Mouse (Mus musculus): ENCODE measurements around the gene Nkx3-2.

Nkx3-2 gene

DNA sequence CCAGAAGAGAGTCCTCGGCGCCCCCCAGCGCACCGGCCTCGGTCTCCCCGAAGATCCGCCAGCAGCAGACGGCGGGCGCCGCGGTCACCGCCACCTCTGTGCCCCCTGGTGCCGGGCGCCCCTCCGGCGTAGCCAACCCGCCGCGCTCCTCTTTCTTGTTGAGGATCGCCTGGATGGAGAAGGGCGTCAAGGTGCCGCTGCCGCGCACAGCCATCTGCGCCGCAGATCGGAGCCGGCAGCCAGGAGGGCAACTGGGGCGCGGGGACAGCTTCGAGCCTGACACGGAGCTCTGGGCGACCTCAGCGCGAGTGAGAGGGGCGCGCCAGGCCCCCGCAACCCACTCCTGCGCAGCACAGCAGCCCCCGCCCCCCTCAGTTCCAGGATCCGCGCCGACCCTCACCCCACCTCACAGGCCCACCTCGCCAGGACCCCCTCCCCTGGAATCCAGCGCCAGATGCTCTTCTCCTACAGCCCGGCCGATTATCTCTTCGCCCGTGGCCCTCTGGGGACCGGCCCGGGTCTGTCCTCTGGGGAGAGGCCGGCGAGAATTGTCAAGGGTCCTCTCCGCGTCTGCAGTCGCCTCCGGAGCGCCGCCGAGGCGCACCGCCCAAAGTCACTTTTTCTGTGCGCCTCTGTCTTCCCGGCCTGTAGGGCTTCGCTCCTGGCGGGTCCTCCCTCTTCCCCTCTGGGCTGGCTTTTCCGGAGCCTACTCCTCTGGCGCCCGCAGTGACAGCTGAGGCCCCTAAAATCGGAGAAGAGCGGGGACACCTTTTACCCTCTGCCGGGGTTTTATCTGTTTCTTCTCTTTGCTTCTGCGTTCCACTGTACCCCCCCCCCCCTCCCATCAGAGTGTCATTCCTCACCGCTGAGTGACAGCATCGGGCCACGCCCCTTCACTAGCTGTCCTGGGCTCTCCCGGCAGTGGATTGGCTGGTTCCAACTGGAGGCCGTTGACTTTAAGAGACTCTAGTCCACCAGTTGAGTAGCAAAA lies at the start of gene Nkx3-2:
TSS of gene Nkx3-2 (minus strand) at position 771 of the 991 bp plus-strand sequence.
- Histone ChIP-seq H3K36me3 (ENCODE audit: control insufficient read depth, insufficient read depth, low read length, poor library complexity, severe bottlenecking) (no peaks in the 10 kb centered on the region), H3K27me3 (ENCODE audit: control insufficient read depth, insufficient read depth, low read length, poor library complexity, severe bottlenecking) (peaks cover 4% of the 10 kb centered on the region; the same call in 1 of the 2 replicates)
- peak; percentile 11 for DNase-seq (ENCODE audit: low read depth, low spot score)

GRCm38 (mm10) chr5:41812516-41812915 lies 48.2 kb upstream of the Nkx3-2 start:
- Histone ChIP-seq H3K27me3 (ENCODE audit: control insufficient read depth, insufficient read depth, low read length, poor library complexity, severe bottlenecking) (no peaks in the 10 kb centered on the region), H3K36me3 (ENCODE audit: control insufficient read depth, insufficient read depth, low read length, poor library complexity, severe bottlenecking) (peaks cover 9% of the 10 kb centered on the region)
- DNase-seq (ENCODE audit: low read depth, low spot score), result no peak

DNA sequence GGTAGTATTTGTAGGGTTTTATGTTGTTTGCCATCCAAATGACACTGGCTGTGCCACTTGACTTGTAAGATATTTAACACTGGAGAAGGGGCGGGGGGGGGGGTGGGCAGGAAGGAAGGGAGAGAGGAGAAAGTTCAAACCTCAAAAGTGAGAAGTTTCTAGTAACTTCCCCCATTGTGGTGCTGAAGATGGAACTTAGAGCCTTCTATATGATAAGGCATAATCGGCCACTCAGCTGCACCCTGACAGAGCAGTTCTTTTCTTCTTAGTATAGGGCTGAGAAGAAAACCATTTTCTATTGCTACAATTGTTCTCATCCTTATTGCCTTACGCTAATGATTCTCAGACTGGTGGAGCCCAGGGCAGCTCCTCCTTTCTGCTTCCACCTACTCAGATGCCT lies 47.0 kb upstream of the Nkx3-2 start:
- DNase-seq (ENCODE audit: low read depth, low spot score), result no peak
- Histone ChIP-seq H3K27me3 (ENCODE audit: control insufficient read depth, insufficient read depth, low read length, poor library complexity, severe bottlenecking) (no peaks in the 10 kb centered on the region), H3K36me3 (ENCODE audit: control insufficient read depth, insufficient read depth, low read length, poor library complexity, severe bottlenecking) (peaks cover 11% of the 10 kb centered on the region)

GRCm38 (mm10) chr5:41807383-41807782 lies 43.1 kb upstream of the Nkx3-2 start:
- Histone ChIP-seq H3K27me3 (ENCODE audit: control insufficient read depth, insufficient read depth, low read length, poor library complexity, severe bottlenecking) (no peaks in the 10 kb centered on the region), H3K36me3 (ENCODE audit: control insufficient read depth, insufficient read depth, low read length, poor library complexity, severe bottlenecking) (peaks cover 17% of the 10 kb centered on the region)
- DNase-seq (ENCODE audit: low read depth, low spot score), result no peak

GRCm38 (mm10) chr5:41806176-41806575 lies 41.9 kb upstream of the Nkx3-2 start:
- DNase-seq (ENCODE audit: low read depth, low spot score), result no peak
- Histone ChIP-seq H3K36me3 (ENCODE audit: control insufficient read depth, insufficient read depth, low read length, poor library complexity, severe bottlenecking) (peaks cover 11% of the 10 kb centered on the region; the same call in 1 of the 2 replicates), H3K27me3 (ENCODE audit: control insufficient read depth, insufficient read depth, low read length, poor library complexity, severe bottlenecking) (no peaks in the 10 kb centered on the region)

- Histone ChIP-seq H3K36me3 (ENCODE audit: control insufficient read depth, insufficient read depth, low read length, poor library complexity, severe bottlenecking) (peaks cover 10% of the 10 kb centered on the region; the same call in 1 of the 2 replicates), H3K27me3 (ENCODE audit: control insufficient read depth, insufficient read depth, low read length, poor library complexity, severe bottlenecking) (no peaks in the 10 kb centered on the region)
- DNase-seq (ENCODE audit: low read depth, low spot score), result no peak
Observed at GRCm38 (mm10) chr5:41805085-41805484, 40.8 kb upstream of the Nkx3-2 start.

DNA sequence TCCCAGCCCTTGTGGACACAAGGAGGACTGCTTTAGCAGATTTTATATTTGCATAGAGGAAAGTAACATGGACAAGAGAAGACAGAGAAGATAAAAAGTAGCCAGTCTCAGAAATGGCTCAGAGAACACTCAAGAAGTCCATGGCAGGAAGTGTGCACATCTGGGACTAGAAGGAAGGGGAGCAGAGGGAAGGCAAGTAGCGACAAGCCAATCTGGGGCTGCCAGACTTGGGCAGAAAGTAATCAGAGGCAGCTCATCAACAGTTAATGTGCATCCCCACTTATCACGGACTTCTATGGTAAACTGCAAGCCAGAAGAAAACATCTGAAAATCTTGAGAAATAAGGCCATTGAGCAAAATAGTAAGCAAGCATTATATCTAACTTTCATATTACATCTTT lies 40.3 kb upstream of the Nkx3-2 start:
- H3K27me3 ChIP-seq (ENCODE audit: control insufficient read depth, insufficient read depth, low read length, poor library complexity, severe bottlenecking), result no peaks in the 10 kb centered on the region
- no peak for DNase-seq (ENCODE audit: low read depth, low spot score)
- peaks cover 10% of the 10 kb centered on the region; the same call in 1 of the 2 replicates for H3K36me3 ChIP-seq (ENCODE audit: control insufficient read depth, insufficient read depth, low read length, poor library complexity, severe bottlenecking)

DNA sequence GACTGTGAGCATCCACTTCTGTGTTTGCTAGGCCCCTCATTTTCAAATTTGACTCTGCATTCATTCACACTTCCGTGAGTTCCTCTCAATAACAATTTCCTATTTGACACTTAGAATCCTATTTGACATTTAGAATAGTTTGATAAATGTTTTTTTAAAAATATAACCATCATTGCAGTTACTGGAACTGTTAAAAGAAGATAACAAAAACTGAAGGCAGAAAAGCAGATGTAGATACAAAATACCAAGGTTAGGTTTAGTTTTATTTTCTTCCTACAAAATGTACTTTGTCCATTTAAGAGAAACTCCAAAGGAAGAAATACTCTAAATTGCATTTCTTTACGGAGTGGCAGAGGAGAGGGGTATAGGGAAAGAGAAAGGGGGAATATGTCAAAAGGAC lies 37.3 kb upstream of the Nkx3-2 start:
- Histone ChIP-seq H3K27me3 (ENCODE audit: control insufficient read depth, insufficient read depth, low read length, poor library complexity, severe bottlenecking) (no peaks in the 10 kb centered on the region), H3K36me3 (ENCODE audit: control insufficient read depth, insufficient read depth, low read length, poor library complexity, severe bottlenecking) (peaks cover 12% of the 10 kb centered on the region; the same call in 1 of the 2 replicates)
- no peak for DNase-seq (ENCODE audit: low read depth, low spot score)

DNA sequence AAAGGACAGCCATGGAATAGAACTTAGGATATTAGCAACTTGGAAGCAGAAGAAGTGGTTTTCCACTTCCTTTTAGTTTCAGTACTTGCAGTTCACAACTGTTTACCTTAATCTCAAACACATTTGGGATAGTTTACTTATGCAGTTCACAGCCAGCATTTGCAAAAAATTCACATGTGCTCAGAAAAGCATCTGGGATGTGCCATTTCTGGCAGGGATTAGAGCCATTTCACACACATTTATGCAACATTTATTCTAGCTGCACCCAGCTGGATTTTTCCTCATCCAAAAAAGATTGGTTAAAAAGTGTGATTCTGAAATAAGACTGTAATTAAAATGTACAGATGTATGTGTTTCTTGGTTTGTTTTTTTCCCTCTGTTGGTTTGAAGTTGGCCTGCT lies 30.1 kb upstream of the Nkx3-2 start:
- Histone ChIP-seq H3K27me3 (ENCODE audit: control insufficient read depth, insufficient read depth, low read length, poor library complexity, severe bottlenecking) (no peaks in the 10 kb centered on the region), H3K36me3 (ENCODE audit: control insufficient read depth, insufficient read depth, low read length, poor library complexity, severe bottlenecking) (peaks cover 21% of the 10 kb centered on the region)

GRCm38 (mm10) chr5:41790517-41790916 lies 26.2 kb upstream of the Nkx3-2 start:
- DNase-seq (ENCODE audit: low read depth, low spot score), result no peak
- peaks cover 23% of the 10 kb centered on the region; the same call in 1 of the 2 replicates for H3K36me3 ChIP-seq (ENCODE audit: control insufficient read depth, insufficient read depth, low read length, poor library complexity, severe bottlenecking)
- H3K27me3 ChIP-seq (ENCODE audit: control insufficient read depth, insufficient read depth, low read length, poor library complexity, severe bottlenecking), result no peaks in the 10 kb centered on the region

More for the DNA sequence above, 30.1 kb upstream of the Nkx3-2 start:
- DNase-seq (ENCODE audit: low read depth, low spot score), result no peak

DNA sequence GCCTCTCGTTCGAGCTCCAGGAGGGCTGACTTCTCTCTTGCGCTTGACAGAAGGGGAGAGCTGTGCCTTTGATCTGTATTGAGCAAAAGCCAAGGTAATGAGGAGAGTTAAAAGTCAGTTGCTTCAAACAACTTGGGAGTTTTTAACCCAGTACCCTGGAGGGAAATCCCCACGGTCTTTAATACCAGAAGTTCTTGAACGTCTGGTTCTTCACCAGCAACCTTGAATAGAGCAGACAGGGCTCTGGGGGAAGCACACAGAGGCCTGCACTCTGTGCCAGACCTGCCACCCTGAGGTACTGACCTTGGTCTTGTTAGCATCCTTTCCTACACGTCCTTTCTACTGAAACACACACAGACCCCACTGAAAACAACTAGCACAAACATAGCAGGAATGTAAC lies 24.6 kb upstream of the Nkx3-2 start:
- peaks cover 16% of the 10 kb centered on the region; the same call in 1 of the 2 replicates for H3K36me3 ChIP-seq (ENCODE audit: control insufficient read depth, insufficient read depth, low read length, poor library complexity, severe bottlenecking)
- no peak for DNase-seq (ENCODE audit: low read depth, low spot score)
- H3K27me3 ChIP-seq (ENCODE audit: control insufficient read depth, insufficient read depth, low read length, poor library complexity, severe bottlenecking), result no peaks in the 10 kb centered on the region

GRCm38 (mm10) chr5:41781890-41782289 lies 17.6 kb upstream of the Nkx3-2 start:
- Histone ChIP-seq H3K36me3 (ENCODE audit: control insufficient read depth, insufficient read depth, low read length, poor library complexity, severe bottlenecking) (peaks cover 4% of the 10 kb centered on the region; the same call in 1 of the 2 replicates), H3K27me3 (ENCODE audit: control insufficient read depth, insufficient read depth, low read length, poor library complexity, severe bottlenecking) (no peaks in the 10 kb centered on the region)
- DNase-seq (ENCODE audit: low read depth, low spot score), result no peak

DNA sequence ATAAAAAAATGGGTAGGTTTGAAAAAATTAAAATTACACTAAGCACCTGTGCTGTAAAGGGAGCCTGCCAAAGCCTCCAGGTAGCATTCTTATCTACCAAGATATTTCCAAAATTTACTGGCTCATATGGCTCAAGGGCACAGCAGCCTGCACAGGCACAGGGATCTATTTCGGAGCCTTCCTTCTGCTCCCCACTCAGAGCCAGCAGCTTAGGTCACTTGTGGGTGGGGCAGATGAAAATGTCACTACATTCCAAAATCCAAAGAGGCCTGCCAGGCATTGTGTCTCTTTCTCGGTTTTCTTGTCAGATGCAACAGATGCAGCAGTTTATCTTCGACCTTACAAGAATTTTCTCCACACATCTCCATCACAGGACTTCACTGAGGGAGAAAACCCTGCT lies 15.7 kb upstream of the Nkx3-2 start:
- Histone ChIP-seq H3K27me3 (ENCODE audit: control insufficient read depth, insufficient read depth, low read length, poor library complexity, severe bottlenecking) (no peaks in the 10 kb centered on the region), H3K36me3 (ENCODE audit: control insufficient read depth, insufficient read depth, low read length, poor library complexity, severe bottlenecking) (no peaks in the 10 kb centered on the region)
- DNase-seq (ENCODE audit: low read depth, low spot score), result no peak

DNA sequence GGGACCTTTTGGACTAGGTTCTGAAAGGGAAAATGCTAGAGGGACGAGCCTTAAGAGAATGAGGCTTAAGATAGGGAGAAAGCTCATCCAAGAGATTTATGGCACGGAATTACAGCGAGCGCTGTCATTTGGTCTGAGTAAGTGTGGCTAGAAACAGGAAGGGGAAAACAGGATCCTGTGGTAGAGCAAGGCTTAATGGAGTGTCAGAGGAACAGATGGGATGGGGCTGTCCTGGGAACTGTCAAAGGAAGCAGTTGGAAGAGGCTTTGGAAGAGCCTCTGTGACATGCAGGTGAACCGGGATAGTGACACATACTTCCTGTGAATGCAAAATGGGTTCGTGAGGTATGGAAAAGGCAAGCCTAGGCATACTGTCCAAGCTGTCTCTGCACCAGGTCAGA lies 11.4 kb upstream of the Nkx3-2 start:
- no peak for DNase-seq (ENCODE audit: low read depth, low spot score)
- Histone ChIP-seq H3K36me3 (ENCODE audit: control insufficient read depth, insufficient read depth, low read length, poor library complexity, severe bottlenecking) (no peaks in the 10 kb centered on the region), H3K27me3 (ENCODE audit: control insufficient read depth, insufficient read depth, low read length, poor library complexity, severe bottlenecking) (no peaks in the 10 kb centered on the region)

- no peaks in the 10 kb centered on the region for H3K36me3 ChIP-seq (ENCODE audit: control insufficient read depth, insufficient read depth, low read length, poor library complexity, severe bottlenecking)
- no peak for DNase-seq (ENCODE audit: low read depth, low spot score)
- H3K27me3 ChIP-seq (ENCODE audit: control insufficient read depth, insufficient read depth, low read length, poor library complexity, severe bottlenecking), result no peaks in the 10 kb centered on the region
Observed at GRCm38 (mm10) chr5:41775273-41775672, 11.0 kb upstream of the Nkx3-2 start.

Data from splenic B cell, adult 2 months (primary cell).